Mouse (Mus musculus) layer of hippocampus, adult 9-10 months (tissue): ENCODE measurements at regions not wholly inside any gene's neighbourhood (a gene's known extent, or its start where the extent isn't known, plus 50 kb on each side); places are given as distances from the start of the nearest gene placed in this dataset.

Experiments
- DNase-seq: peaks from one replicate; pipeline ENCODE4 v3.0.0; 2022; ENCODE audit warnings: low spot score

GRCm38 (mm10) chr4:153321085-153321484 is 161.5 kb downstream of the Ajap1 start:
- DNase-seq: no peak

- DNase-seq: no peak
These were observed 162.0 kb downstream of the Ajap1 start for GRCm38 (mm10) chr4:153320602-153321001.

- no peak for DNase-seq
These were observed 165.5 kb downstream of the Ajap1 start for GRCm38 (mm10) chr4:153316964-153317724.

GRCm38 (mm10) chr4:153316519-153316918 is 166.1 kb downstream of the Ajap1 start:
- DNase-seq: no peak

GRCm38 (mm10) chr4:153313961-153314360 is 168.7 kb downstream of the Ajap1 start:
- DNase-seq: no peak

- DNase-seq: no peak
These were observed 171.0 kb downstream of the Ajap1 start for GRCm38 (mm10) chr4:153311574-153311973.

- DNase-seq: no peak
These were observed 172.0 kb downstream of the Ajap1 start for GRCm38 (mm10) chr4:153310641-153311040.

- no peak for DNase-seq
These were observed 179.1 kb downstream of the Ajap1 start for GRCm38 (mm10) chr4:153303521-153303920.

GRCm38 (mm10) chr4:153302855-153303254 is 179.8 kb downstream of the Ajap1 start:
- no peak for DNase-seq

GRCm38 (mm10) chr4:153298277-153298676 is 184.3 kb downstream of the Ajap1 start:
- DNase-seq: no peak

GRCm38 (mm10) chr4:153294828-153295227 is 187.8 kb downstream of the Ajap1 start:
- DNase-seq: no peak

- DNase-seq: no peak
These were observed 189.5 kb downstream of the Ajap1 start for GRCm38 (mm10) chr4:153293137-153293536.

- no peak for DNase-seq
These were observed 194.2 kb downstream of the Ajap1 start for GRCm38 (mm10) chr4:153288362-153288761.

GRCm38 (mm10) chr4:153284209-153284608 is 198.4 kb downstream of the Ajap1 start:
- DNase-seq: no peak

- no peak for DNase-seq
These were observed 206.0 kb downstream of the Ajap1 start for GRCm38 (mm10) chr4:153276571-153276970.

GRCm38 (mm10) chr4:153271376-153271775 is 211.2 kb downstream of the Ajap1 start:
- no peak for DNase-seq

- no peak for DNase-seq
These were observed 219.3 kb downstream of the Ajap1 start for GRCm38 (mm10) chr4:153263216-153263805.

GRCm38 (mm10) chr4:153260941-153261557 is 221.6 kb downstream of the Ajap1 start:
- DNase-seq: no peak

- no peak for DNase-seq
These were observed 230.7 kb downstream of the Ajap1 start for GRCm38 (mm10) chr4:153251943-153252342.

GRCm38 (mm10) chr4:153251311-153251710 is 231.3 kb downstream of the Ajap1 start:
- DNase-seq: no peak

- DNase-seq: no peak
These were observed 245.9 kb downstream of the Ajap1 start for GRCm38 (mm10) chr4:153236680-153237079.

- no peak for DNase-seq
These were observed 248.8 kb downstream of the Ajap1 start for GRCm38 (mm10) chr4:153233762-153234161.

- no peak for DNase-seq
These were observed 253.4 kb downstream of the Ajap1 start for GRCm38 (mm10) chr4:153229221-153229620.
